Mouse (Mus musculus) thymus, adult 2 months (tissue): ENCODE results near the gene Cacna2d2.

ENCODE experiments used
- CTCF ChIP-seq: fragments of 200-500 bp; IDR thresholded peaks from 2 replicates; pipeline ENCODE4 v1.5.1; 2012; ENCODE audit warnings: mild to moderate bottlenecking, control low read depth, low read length, moderate library complexity, borderline replicate concordance; ENCODE audit not compliant: control insufficient read depth, poor library complexity, insufficient read depth; ENCODE audit errors: extremely low read depth
- POLR2A ChIP-seq: fragments of 200-500 bp; IDR thresholded peaks from 2 replicates; pipeline ENCODE4 v1.6.1; 2012; ENCODE audit warnings: mild to moderate bottlenecking, low read length, control low read depth, moderate library complexity; ENCODE audit not compliant: control insufficient read depth, poor library complexity, insufficient read depth; ENCODE audit errors: extremely low read depth

- TF ChIP-seq CTCF, result no peak
- no peak for TF ChIP-seq POLR2A
Observed at GRCm38 (mm10) chr9:107481340-107481739, 81.9 kb downstream of the Cacna2d2 start.
